Mouse (Mus musculus): ENCODE data around the gene Creld1. TPM values are rescaled to one million over a fixed set of nuclear protein-coding genes. Genes with fewer than 3 reads are reported as not detected.

The Creld1 gene
- polyA plus RNA-seq, 1 experiment from 2014 or later = 38.3 TPM

DNA sequence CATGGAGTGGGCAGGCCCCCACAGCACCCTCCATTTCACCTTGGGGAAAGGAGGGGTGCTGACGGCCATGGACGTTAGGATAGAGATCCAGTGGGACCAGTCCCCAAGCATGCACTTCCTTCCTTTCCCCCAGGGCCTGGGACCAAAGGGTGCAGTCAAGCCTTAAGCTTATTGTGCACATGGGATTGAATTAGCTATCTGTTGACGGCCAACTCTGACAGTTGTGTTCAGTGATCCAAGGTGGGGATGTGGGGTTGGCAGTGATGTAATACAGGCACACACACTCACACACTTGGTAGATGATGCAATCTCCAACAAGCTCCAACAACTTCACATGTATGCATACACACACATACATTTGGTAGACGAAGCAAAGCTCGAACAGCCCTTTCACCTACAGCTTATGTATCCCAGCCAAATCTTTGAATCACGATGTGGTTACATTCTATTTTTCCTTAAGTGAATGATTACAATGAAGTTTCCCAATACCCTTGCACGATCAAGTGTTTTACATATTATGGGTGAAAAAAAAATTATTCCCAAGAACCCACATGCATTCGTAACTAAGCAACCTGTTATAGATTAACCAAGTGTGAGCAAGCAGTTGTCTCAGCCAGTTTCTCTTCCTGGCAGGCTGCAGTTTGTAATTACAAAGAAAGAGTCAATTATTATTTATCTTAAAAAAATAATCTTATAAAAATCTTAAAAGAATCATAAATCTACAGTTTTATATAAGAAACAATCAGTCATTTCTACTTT lies 38.7 kb upstream of the Creld1 start:
- no peaks in the 10 kb centered on the region for H3K27me3 ChIP-seq
- WGBS = 85% methylated on average over 8 of the region's 8 CpGs
- no peak overlapping the region for H3K4me2 ChIP-seq
- H3K9me3 ChIP-seq (replicated peaks) = no peaks in the 10 kb centered on the region
- H3K4me3 ChIP-seq = no peak overlapping the region
- peaks cover 21% of the 10 kb centered on the region for H3K36me3 ChIP-seq
- no peak overlapping the region for H3K9ac ChIP-seq
- peaks cover 6% of the 10 kb centered on the region for H3K4me1 ChIP-seq (replicated peaks)
- ATAC-seq (replicated peaks; ENCODE audit: insufficient number of reproducible peaks, insufficient read depth, low FRiP score, low read depth) = no peak
- no peak overlapping the region for H3K27ac ChIP-seq

GRCm38 (mm10) chr6:113447639-113448038 lies 35.5 kb upstream of the Creld1 start:
- Histone ChIP-seq H3K27me3 (no peaks in the 10 kb centered on the region), H3K9me3 (replicated peaks) (no peaks in the 10 kb centered on the region), H3K36me3 (peaks cover 21% of the 10 kb centered on the region), H3K4me1 (replicated peaks) (peaks cover 16% of the 10 kb centered on the region), H3K27ac (no peak overlapping the region), H3K4me2 (no peak overlapping the region), H3K4me3 (no peak overlapping the region), H3K9ac (no peak overlapping the region)
- ATAC-seq (replicated peaks; ENCODE audit: insufficient number of reproducible peaks, insufficient read depth, low FRiP score, low read depth) = no peak
- WGBS = 91% methylated on average over 4 of the region's 4 CpGs

GRCm38 (mm10) chr6:113451839-113452238 lies 31.3 kb upstream of the Creld1 start:
- Histone ChIP-seq H3K36me3 (peaks cover 19% of the 10 kb centered on the region), H3K9ac (no peak overlapping the region), H3K27me3 (no peaks in the 10 kb centered on the region), H3K4me2 (no peak overlapping the region), H3K9me3 (replicated peaks) (no peaks in the 10 kb centered on the region), H3K4me1 (replicated peaks) (peaks cover 9% of the 10 kb centered on the region; the same call in 1 of the 2 replicates), H3K27ac (no peak overlapping the region), H3K4me3 (no peak overlapping the region)
- ATAC-seq (replicated peaks; ENCODE audit: insufficient number of reproducible peaks, insufficient read depth, low FRiP score, low read depth) = no peak
- whole genome bisulfite sequencing = 53% methylated on average over 2 of the region's 2 CpGs

DNA sequence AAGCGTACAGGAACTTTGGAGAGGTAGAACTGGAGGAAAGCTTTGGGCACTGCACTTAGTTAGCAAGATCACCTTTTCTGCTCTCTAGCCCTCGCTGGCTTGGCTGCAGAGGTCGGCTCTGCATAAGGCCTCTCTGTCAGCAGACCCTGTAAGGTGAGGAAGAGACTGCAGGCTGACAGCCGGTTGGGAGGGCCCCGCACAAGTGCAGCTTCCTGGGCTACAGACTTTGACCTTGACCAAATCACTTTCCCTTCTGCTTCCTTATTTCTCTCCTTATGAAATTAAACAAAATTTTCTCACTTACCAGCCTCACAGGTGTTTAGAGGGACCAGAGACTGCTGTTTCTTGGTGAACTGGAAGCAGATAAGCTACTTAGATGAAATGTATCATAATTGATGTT lies 28.1 kb upstream of the Creld1 start:
- Histone ChIP-seq H3K4me1 (replicated peaks) (peaks cover 9% of the 10 kb centered on the region; the same call in 1 of the 2 replicates), H3K27ac (no peak overlapping the region), H3K27me3 (no peaks in the 10 kb centered on the region; the same call in 1 of the 2 replicates), H3K9ac (no peak overlapping the region), H3K9me3 (replicated peaks) (no peaks in the 10 kb centered on the region), H3K4me3 (no peak overlapping the region), H3K36me3 (no peaks in the 10 kb centered on the region), H3K4me2 (no peak overlapping the region)
- ATAC-seq (replicated peaks; ENCODE audit: insufficient number of reproducible peaks, insufficient read depth, low FRiP score, low read depth) = no peak
- 44% methylated on average over 5 of the region's 5 CpGs for WGBS

GRCm38 (mm10) chr6:113457952-113458534 lies 25.1 kb upstream of the Creld1 start, which contains the start of gene Il17re:
Gene Il17re (plus strand): TSS chr6:113458484.
- H3K36me3 ChIP-seq = no peaks in the 10 kb centered on the region
- no peak within 1 kb of the TSS for H3K4me2 ChIP-seq
- no peak for ATAC-seq (replicated peaks; ENCODE audit: insufficient number of reproducible peaks, insufficient read depth, low FRiP score, low read depth)
- H3K4me1 ChIP-seq (replicated peaks) = no peaks in the 10 kb centered on the region
- no peaks in the 10 kb centered on the region; the same call in 1 of the 2 replicates for H3K27me3 ChIP-seq
- H3K27ac ChIP-seq = no peak within 1 kb of the TSS
- H3K4me3 ChIP-seq = no peak within 1 kb of the TSS
- 54% methylated on average over 10 of the region's 10 CpGs for WGBS
- H3K9ac ChIP-seq = no peak within 1 kb of the TSS
- no peaks in the 10 kb centered on the region for H3K9me3 ChIP-seq (replicated peaks)

GRCm38 (mm10) chr6:113458635-113459034 lies 24.5 kb upstream of the Creld1 start:
- Histone ChIP-seq H3K4me1 (replicated peaks) (no peaks in the 10 kb centered on the region), H3K36me3 (no peaks in the 10 kb centered on the region), H3K4me2 (no peak overlapping the region), H3K9me3 (replicated peaks) (no peaks in the 10 kb centered on the region), H3K9ac (no peak overlapping the region), H3K4me3 (no peak overlapping the region), H3K27ac (no peak overlapping the region), H3K27me3 (no peaks in the 10 kb centered on the region; the same call in 1 of the 2 replicates)
- 48% methylated on average over 10 of the region's 10 CpGs for WGBS
- ATAC-seq (replicated peaks; ENCODE audit: insufficient number of reproducible peaks, insufficient read depth, low FRiP score, low read depth) = no peak

GRCm38 (mm10) chr6:113464040-113464439 lies 19.1 kb upstream of the Creld1 start:
- 62% methylated on average over 7 of the region's 7 CpGs for WGBS
- no peaks in the 10 kb centered on the region for H3K36me3 ChIP-seq
- H3K27me3 ChIP-seq = no peaks in the 10 kb centered on the region
- no peak overlapping the region for H3K9ac ChIP-seq
- H3K9me3 ChIP-seq (replicated peaks) = no peaks in the 10 kb centered on the region
- H3K4me2 ChIP-seq = no peak overlapping the region
- H3K4me3 ChIP-seq = no peak overlapping the region
- H3K4me1 ChIP-seq (replicated peaks) = peaks cover 3% of the 10 kb centered on the region
- no peak for ATAC-seq (replicated peaks; ENCODE audit: insufficient number of reproducible peaks, insufficient read depth, low FRiP score, low read depth)
- no peak overlapping the region for H3K27ac ChIP-seq

DNA sequence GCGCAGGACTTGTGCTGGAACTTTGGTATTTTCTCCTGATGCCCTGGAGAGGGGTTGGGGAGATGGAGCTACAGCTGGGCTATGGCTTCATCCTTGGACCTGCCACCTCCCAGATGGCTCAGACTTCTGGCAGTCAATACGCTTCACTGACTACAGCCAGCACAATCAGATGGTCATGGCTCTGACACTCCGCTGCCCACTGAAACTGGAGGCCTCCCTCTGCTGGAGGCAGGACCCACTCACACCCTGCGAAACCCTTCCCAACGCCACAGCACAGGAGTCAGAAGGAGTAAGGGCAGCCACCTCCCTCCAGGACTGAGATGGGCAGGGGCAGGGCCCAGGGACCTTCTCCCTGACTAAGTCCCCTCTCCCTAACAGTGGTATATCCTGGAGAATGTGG lies 17.5 kb upstream of the Creld1 start:
- no peak overlapping the region for H3K4me3 ChIP-seq
- 45% methylated on average over 5 of the region's 5 CpGs for WGBS
- H3K9me3 ChIP-seq (replicated peaks) = no peaks in the 10 kb centered on the region
- no peak overlapping the region for H3K9ac ChIP-seq
- no peak overlapping the region for H3K4me2 ChIP-seq
- H3K36me3 ChIP-seq = no peaks in the 10 kb centered on the region
- H3K27me3 ChIP-seq = peaks cover 12% of the 10 kb centered on the region
- ATAC-seq (replicated peaks; ENCODE audit: insufficient number of reproducible peaks, insufficient read depth, low FRiP score, low read depth) = no peak
- peaks cover 13% of the 10 kb centered on the region for H3K4me1 ChIP-seq (replicated peaks)
- no peak overlapping the region for H3K27ac ChIP-seq

DNA sequence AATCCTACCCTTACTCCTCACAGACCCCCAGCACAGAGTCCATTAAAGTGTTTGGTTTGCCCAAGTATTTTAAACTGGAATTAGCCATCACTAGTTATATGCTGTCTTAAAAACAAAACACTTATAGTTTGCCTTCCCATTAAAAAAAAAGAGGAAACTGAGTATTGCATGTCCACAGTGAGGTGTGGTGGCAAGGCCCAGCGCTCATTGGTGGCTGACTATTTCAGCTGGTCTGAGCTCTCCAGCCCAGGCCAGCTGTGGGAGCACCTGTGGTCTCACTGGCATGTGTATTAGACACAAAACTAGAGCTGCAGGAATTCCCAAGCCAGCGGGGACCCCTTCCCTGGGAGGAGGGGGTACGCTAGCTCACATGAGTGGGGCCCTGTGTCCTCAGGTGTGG lies 14.6 kb upstream of the Creld1 start:
- WGBS = 69% methylated on average over 3 of the region's 3 CpGs
- Histone ChIP-seq H3K27me3 (peaks cover 17% of the 10 kb centered on the region), H3K4me3 (no peak overlapping the region), H3K4me2 (no peak overlapping the region; the same call in 1 of the 2 replicates), H3K9ac (no peak overlapping the region), H3K27ac (no peak overlapping the region), H3K9me3 (replicated peaks) (no peaks in the 10 kb centered on the region), H3K4me1 (replicated peaks) (peaks cover 30% of the 10 kb centered on the region), H3K36me3 (no peaks in the 10 kb centered on the region)
- no peak for ATAC-seq (replicated peaks; ENCODE audit: insufficient number of reproducible peaks, insufficient read depth, low FRiP score, low read depth)

DNA sequence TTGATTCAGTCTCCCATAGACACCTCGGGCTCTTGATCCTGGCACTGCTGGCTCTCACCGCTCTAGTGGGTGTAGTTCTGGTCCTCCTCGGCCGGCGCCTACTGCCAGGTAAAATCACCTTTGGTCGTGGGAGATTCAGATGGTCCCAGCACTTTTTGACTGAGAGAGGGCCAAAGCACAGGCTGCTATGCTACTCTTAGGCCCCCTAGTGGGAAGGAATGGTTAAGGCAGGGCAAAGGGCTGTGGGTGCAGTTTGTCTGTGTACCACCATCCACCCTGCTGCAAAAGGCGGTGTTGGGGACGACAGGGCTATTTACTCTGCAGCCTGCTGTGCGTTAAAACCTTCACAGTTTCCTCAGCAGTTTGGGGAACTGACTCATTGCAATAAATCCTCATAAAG lies 14.1 kb upstream of the Creld1 start:
- no peak for ATAC-seq (replicated peaks; ENCODE audit: insufficient number of reproducible peaks, insufficient read depth, low FRiP score, low read depth)
- 7% methylated on average over 9 of the region's 9 CpGs for WGBS
- no peaks in the 10 kb centered on the region for H3K36me3 ChIP-seq
- H3K4me3 ChIP-seq = peak overlapping the region; percentile 44
- H3K4me1 ChIP-seq (replicated peaks) = peaks cover 30% of the 10 kb centered on the region
- no peaks in the 10 kb centered on the region for H3K9me3 ChIP-seq (replicated peaks)
- H3K4me2 ChIP-seq = peak overlapping the region; percentile 82
- no peak overlapping the region for H3K27ac ChIP-seq
- H3K9ac ChIP-seq = peak overlapping the region; percentile 43; the same call in 1 of the 2 replicates
- peaks cover 17% of the 10 kb centered on the region for H3K27me3 ChIP-seq

- Histone ChIP-seq H3K9me3 (replicated peaks) (no peaks in the 10 kb centered on the region), H3K27me3 (peaks cover 17% of the 10 kb centered on the region), H3K27ac (no peak overlapping the region), H3K9ac (peak overlapping the region; percentile 43), H3K4me2 (peak overlapping the region; percentile 82), H3K4me3 (peak overlapping the region; percentile 44), H3K4me1 (replicated peaks) (peaks cover 30% of the 10 kb centered on the region), H3K36me3 (no peaks in the 10 kb centered on the region)
- WGBS = 2% methylated on average over 31 of the region's 31 CpGs
- peak; percentile 63; the same call in 1 of the 2 replicates for ATAC-seq (replicated peaks; ENCODE audit: insufficient number of reproducible peaks, insufficient read depth, low FRiP score, low read depth)
Measured at GRCm38 (mm10) chr6:113469432-113469831, 13.7 kb upstream of the Creld1 start.

Measured in heart, embryonic 15.5 days (tissue).